Mouse (Mus musculus) forebrain, embryonic 16.5 days (tissue): ENCODE results near the gene Nsun7. TPM values are rescaled to one million over a fixed set of nuclear protein-coding genes. Genes with fewer than 3 reads are reported as not detected.

Experiments used
- ATAC-seq: fragments of 200-750 bp; cut with Nextera tagmentation; 2 replicates; pipeline ENCODE4 v1.8.0; 2017; ENCODE audit warnings: mild to moderate bottlenecking, moderate library complexity
- H3K27ac ChIP-seq: fragments of 300-500 bp; sonication (generic); 2 replicates; pipeline ENCODE4 v1.5.1; 2014; ENCODE audit warnings: low read length, control low read depth
- H3K27me3 ChIP-seq: fragments of 300-500 bp; sonication (generic); replicated peaks from 2 replicates; pipeline ENCODE4 v1.6.1; 2014; ENCODE audit warnings: low read length; ENCODE audit not compliant: control insufficient read depth, insufficient read depth
- H3K36me3 ChIP-seq: fragments of 300-500 bp; sonication (generic); 2 replicates; pipeline ENCODE4 v1.6.1; 2014; ENCODE audit not compliant: control insufficient read depth, insufficient read depth
- H3K4me1 ChIP-seq: fragments of 300-500 bp; sonication (generic); replicated peaks from 2 replicates; pipeline ENCODE4 v1.6.1; 2014; ENCODE audit warnings: low read length; ENCODE audit not compliant: control insufficient read depth, insufficient read depth
- H3K4me2 ChIP-seq: fragments of 300-500 bp; sonication (generic); 2 replicates; pipeline ENCODE4 v1.6.1; 2014; ENCODE audit warnings: mild to moderate bottlenecking, low read length, control low read depth
- H3K4me3 ChIP-seq: fragments of 300-500 bp; sonication (generic); replicated peaks from 2 replicates; pipeline ENCODE4 v1.5.1; 2014; ENCODE audit warnings: mild to moderate bottlenecking, low read length, control low read depth
- H3K9ac ChIP-seq: fragments of 300-500 bp; sonication (generic); replicated peaks from 2 replicates; pipeline ENCODE4 v1.6.1; 2014; ENCODE audit warnings: low read depth, low read length, control low read depth
- H3K9me3 ChIP-seq: fragments of 300-500 bp; sonication (generic); 2 replicates; pipeline ENCODE4 v1.6.1; 2016; ENCODE audit warnings: low read length; ENCODE audit not compliant: control insufficient read depth
- WGBS: fragments of 180-500 bp; shearing (Covaris S2); extraction: QIAGEN DNeasy Blood & Tissue Kit; methylation state at CpG from one replicate; pipeline ENCODE4 v1.1.7; 2014; 5-methylcytosine and 5-hydroxymethylcytosine counted together
- polyA plus RNA-seq: library from polyadenylated mRNA; unstranded; fragments of >200 nt; fragmentation: Nextera tagmentation; extraction: Ambion mirVana; gene quantifications from 2 replicates; pipeline ENCODE4 v1.2.1, GENCODE M21; 2015

The Nsun7 gene
- polyA plus RNA-seq, 1 experiment from 2014 or later = 3.2 TPM

- no peaks in the 10 kb centered on the region for H3K27me3 ChIP-seq
- H3K9ac ChIP-seq = no peak overlapping the region
- no peaks in the 10 kb centered on the region for H3K36me3 ChIP-seq
- H3K9me3 ChIP-seq = no peaks in the 10 kb centered on the region
- H3K4me2 ChIP-seq = no peak overlapping the region
- no peak overlapping the region for H3K4me3 ChIP-seq
- no peak overlapping the region for H3K27ac ChIP-seq
- no peak for ATAC-seq
- peaks cover 26% of the 10 kb centered on the region for H3K4me1 ChIP-seq
- WGBS = 78% methylated on average over 4 of the region's 4 CpGs
Measured at GRCm38 (mm10) chr5:66323131-66323530, 63.4 kb downstream of the Nsun7 start.

DNA sequence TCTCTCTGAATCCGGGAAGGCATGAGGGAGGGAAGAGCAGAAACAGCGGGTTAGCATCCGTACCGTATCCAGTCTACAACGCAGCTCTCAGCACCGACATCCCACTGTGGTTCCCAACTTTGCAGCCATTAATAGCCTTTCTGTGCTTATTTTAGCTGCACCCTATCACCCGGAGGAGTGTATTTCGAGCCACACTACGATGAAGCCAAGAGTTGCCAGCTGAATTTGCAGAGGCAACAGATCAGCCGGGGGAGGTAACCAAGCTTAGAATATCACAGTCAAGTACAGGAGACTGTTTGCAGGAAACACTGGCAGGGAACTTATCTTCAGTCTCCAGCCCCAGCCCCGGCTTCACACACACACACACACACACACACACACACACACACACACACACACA lies 63.9 kb downstream of the Nsun7 start:
- H3K4me3 ChIP-seq = no peak overlapping the region
- no peak overlapping the region for H3K9ac ChIP-seq
- 81% methylated on average over 10 of the region's 11 CpGs for WGBS
- no peak overlapping the region for H3K4me2 ChIP-seq
- no peaks in the 10 kb centered on the region for H3K36me3 ChIP-seq
- H3K27me3 ChIP-seq = no peaks in the 10 kb centered on the region
- ATAC-seq = no peak
- H3K9me3 ChIP-seq = no peaks in the 10 kb centered on the region
- H3K27ac ChIP-seq = no peak overlapping the region
- peaks cover 31% of the 10 kb centered on the region for H3K4me1 ChIP-seq

- Histone ChIP-seq H3K36me3 (no peaks in the 10 kb centered on the region), H3K27me3 (no peaks in the 10 kb centered on the region), H3K9ac (no peak overlapping the region), H3K9me3 (no peaks in the 10 kb centered on the region), H3K4me1 (peaks cover 28% of the 10 kb centered on the region), H3K4me3 (no peak overlapping the region), H3K27ac (no peak overlapping the region), H3K4me2 (no peak overlapping the region)
- WGBS = 81% methylated on average over 7 of the region's 7 CpGs
- ATAC-seq = no peak
Measured at GRCm38 (mm10) chr5:66326395-66326794, 66.7 kb downstream of the Nsun7 start.

GRCm38 (mm10) chr5:66327949-66328726 lies 68.4 kb downstream of the Nsun7 start:
- H3K4me3 ChIP-seq = peak overlapping the region; percentile 31
- H3K4me1 ChIP-seq = peaks cover 28% of the 10 kb centered on the region
- H3K27ac ChIP-seq = peak overlapping the region; percentile 87
- ATAC-seq = peak; percentile 94
- no peaks in the 10 kb centered on the region for H3K9me3 ChIP-seq
- H3K9ac ChIP-seq = peak overlapping the region; percentile 58
- no peaks in the 10 kb centered on the region for H3K27me3 ChIP-seq
- H3K4me2 ChIP-seq = peak overlapping the region; percentile 60
- no peaks in the 10 kb centered on the region for H3K36me3 ChIP-seq
- 7% methylated on average over 19 of the region's 19 CpGs for WGBS

DNA sequence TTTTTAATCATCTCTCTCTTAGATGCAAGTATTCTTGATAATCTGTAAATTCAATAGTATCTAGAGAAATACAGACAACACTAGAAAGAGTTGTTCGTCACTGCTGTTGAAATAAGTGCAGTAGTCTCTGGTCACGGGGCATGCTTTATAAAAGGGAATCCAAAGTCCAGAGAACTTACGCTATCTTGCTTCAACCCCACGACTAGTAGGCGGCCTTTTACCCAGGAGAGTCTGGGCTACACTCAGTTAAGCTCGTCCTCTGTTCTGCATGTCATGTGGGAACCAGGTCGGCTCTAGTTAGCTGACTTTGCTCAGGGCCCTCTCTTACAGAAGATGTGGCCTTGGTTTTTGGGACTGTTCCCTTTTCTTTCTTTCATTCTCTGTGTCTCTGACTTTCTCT lies 69.1 kb downstream of the Nsun7 start:
- ATAC-seq = no peak
- Histone ChIP-seq H3K9me3 (no peaks in the 10 kb centered on the region), H3K4me3 (no peak overlapping the region), H3K27ac (peak overlapping the region; percentile 87), H3K27me3 (no peaks in the 10 kb centered on the region), H3K4me2 (peak overlapping the region; percentile 60), H3K36me3 (no peaks in the 10 kb centered on the region), H3K4me1 (peaks cover 28% of the 10 kb centered on the region), H3K9ac (peak overlapping the region; percentile 9; the same call in 1 of the 2 replicates)
- WGBS = 78% methylated on average over 7 of the region's 7 CpGs

GRCm38 (mm10) chr5:66330806-66331205 lies 71.1 kb downstream of the Nsun7 start:
- H3K4me3 ChIP-seq = no peak overlapping the region
- 93% methylated on average over 6 of the region's 6 CpGs for WGBS
- H3K4me1 ChIP-seq = peaks cover 20% of the 10 kb centered on the region
- H3K36me3 ChIP-seq = no peaks in the 10 kb centered on the region
- no peak overlapping the region for H3K9ac ChIP-seq
- no peak overlapping the region for H3K4me2 ChIP-seq
- no peak overlapping the region for H3K27ac ChIP-seq
- no peak for ATAC-seq
- no peaks in the 10 kb centered on the region for H3K27me3 ChIP-seq
- H3K9me3 ChIP-seq = no peaks in the 10 kb centered on the region

DNA sequence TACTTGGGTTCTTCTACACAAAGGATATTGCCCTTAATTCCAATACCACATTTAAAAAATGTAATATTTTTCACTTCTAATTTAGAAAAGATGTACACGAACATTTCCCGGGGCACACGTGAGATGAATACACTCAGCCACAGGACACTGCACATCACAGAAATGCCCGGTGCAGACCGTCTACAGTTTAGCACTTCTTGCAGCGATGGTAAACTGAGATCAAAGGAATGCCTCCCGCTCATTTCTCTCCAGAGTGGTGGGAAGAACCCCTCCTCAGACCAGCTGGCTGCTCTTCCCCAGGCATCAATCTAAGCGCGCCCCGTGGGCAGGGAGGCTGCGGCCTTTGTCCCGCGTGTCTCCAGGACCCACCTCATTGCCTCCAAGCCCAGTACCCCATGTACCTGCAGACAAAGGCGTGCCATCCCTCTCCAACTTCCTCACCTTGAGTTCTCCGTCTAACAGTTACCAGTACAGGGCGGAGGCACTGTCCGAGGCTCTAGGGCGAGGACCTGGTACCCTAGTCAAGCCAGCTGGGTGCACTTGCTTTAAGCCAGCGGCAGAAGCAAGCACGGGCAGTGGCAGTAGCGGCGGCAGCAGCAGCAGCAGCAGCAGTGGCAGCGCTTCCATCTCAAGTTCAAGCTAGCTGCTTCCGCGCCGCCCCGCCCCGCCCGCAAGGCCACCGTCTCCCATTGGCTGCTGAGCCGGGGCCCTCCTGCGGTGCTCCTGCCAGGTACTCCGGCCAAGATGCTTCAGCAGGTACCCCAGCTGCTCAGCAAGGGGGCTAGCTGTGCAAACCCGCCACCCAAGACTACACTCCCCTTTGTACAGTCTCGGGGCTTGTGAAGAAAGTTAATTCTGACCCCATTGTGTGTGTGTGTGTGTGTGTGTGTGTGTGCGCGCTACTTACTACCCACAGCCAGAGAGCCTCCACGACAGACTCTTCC lies 77.6 kb downstream of the Nsun7 start:
- Histone ChIP-seq H3K4me1 (peaks cover 46% of the 10 kb centered on the region), H3K4me2 (peak overlapping the region; percentile 79), H3K9ac (peak overlapping the region; percentile 67), H3K27me3 (no peaks in the 10 kb centered on the region), H3K9me3 (no peaks in the 10 kb centered on the region), H3K27ac (peak overlapping the region; percentile 70), H3K4me3 (peak overlapping the region; percentile 59), H3K36me3 (no peaks in the 10 kb centered on the region)
- 2% methylated on average over 38 of the region's 38 CpGs for WGBS
- peak; percentile 68 for ATAC-seq

DNA sequence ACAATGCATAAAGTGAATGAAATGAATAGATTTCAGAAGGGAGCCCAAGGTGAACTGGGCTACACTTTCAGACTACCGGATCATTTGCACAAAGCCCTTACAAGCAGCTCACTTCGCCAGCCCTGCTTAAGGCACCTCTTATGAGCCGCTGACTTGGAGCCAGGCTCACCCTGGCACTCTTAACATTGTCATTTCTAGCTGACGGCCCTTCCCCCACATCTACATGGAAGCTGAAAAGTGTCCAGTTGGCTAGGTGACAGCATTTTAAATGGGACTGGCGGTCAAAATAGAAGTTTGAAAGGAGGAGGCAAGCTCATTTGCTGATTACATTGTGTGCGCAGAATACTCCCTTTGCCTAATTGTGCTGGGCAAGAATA lies 78.3 kb downstream of the Nsun7 start:
- H3K4me1 ChIP-seq = peaks cover 46% of the 10 kb centered on the region
- no peaks in the 10 kb centered on the region for H3K36me3 ChIP-seq
- peak overlapping the region; percentile 67 for H3K9ac ChIP-seq
- no peaks in the 10 kb centered on the region for H3K27me3 ChIP-seq
- no peaks in the 10 kb centered on the region for H3K9me3 ChIP-seq
- ATAC-seq = peak; percentile 78
- peak overlapping the region; percentile 70 for H3K27ac ChIP-seq
- peak overlapping the region; percentile 59 for H3K4me3 ChIP-seq
- WGBS = 5% methylated on average over 6 of the region's 6 CpGs
- peak overlapping the region; percentile 79 for H3K4me2 ChIP-seq

GRCm38 (mm10) chr5:66338583-66338982 lies 78.9 kb downstream of the Nsun7 start:
- peaks cover 46% of the 10 kb centered on the region for H3K4me1 ChIP-seq
- 7% methylated on average over 7 of the region's 7 CpGs for WGBS
- no peaks in the 10 kb centered on the region for H3K9me3 ChIP-seq
- no peak overlapping the region for H3K4me3 ChIP-seq
- ATAC-seq = peak; percentile 5
- no peak overlapping the region for H3K9ac ChIP-seq
- no peaks in the 10 kb centered on the region for H3K36me3 ChIP-seq
- peak overlapping the region; percentile 79; the same call in 1 of the 2 replicates for H3K4me2 ChIP-seq
- H3K27me3 ChIP-seq = no peaks in the 10 kb centered on the region
- 0 out of 2 replicates have a peak overlapping the region, but pooled peaks have one; percentile 20 for H3K27ac ChIP-seq
